Comparison of ENCODE assay signal across 9 mouse cellular contexts in the genomic region with DNA sequence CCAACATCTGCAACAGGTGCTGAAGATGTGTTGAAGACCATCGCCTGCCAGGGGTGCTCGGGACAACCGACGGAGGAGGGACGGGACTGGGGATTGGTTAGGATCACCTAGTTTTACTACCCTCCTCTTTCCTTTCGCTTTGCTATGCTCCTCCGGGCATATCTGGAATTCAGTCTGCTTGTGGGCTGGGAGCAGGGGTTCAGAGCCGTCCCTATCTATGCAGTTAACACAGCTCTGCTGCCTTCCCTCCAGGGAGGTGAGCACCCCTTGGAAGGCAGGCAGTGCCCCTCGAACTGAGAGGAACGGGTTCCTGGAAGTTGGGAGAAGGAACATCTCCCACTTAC. TPM values are rescaled to one million over a fixed set of nuclear protein-coding genes. Genes with fewer than 3 reads are reported as not detected.
DNase-seq lines count a peak whose midpoint lies in the region; ATAC-seq and TF ChIP-seq lines count a peak whose summit lies in the region.
"Had no signal": no experiment of that assay in that cellular context is flagged by ENCODE, and none has a peak within 500 bp of the region (broad histone marks: within the 10 kb centered on the region; RNA-seq: fewer than 3 reads in every experiment).

No protein-coding gene starts in this region.

- H3K4me3 ChIP-seq in heart, embryonic 10.5 days: peak overlapping the region; percentile 49
- H3K4me3 ChIP-seq in ES-Bruce4 (ENCODE audit: low read depth, low read length): peak overlapping the region; percentile 50
- H3K4me3 ChIP-seq in heart, postnatal 0 days (ENCODE audit: low read depth, low read length): peak overlapping the region; percentile 32
- peak overlapping the region; percentile 38 for H3K4me3 ChIP-seq in liver, embryonic 15.5 days (replicated peaks)

- peaks cover 76% of the 10 kb centered on the region for H3K4me1 ChIP-seq in heart, embryonic 10.5 days
- peaks cover 5% of the 10 kb centered on the region for H3K4me1 ChIP-seq in ES-Bruce4 (ENCODE audit: control insufficient read depth, insufficient read depth, low read length)
- H3K4me1 ChIP-seq in heart, postnatal 0 days (ENCODE audit: control insufficient read depth, insufficient read depth): peaks cover 32% of the 10 kb centered on the region
- peaks cover 90% of the 10 kb centered on the region for H3K4me1 ChIP-seq in liver, embryonic 15.5 days (replicated peaks)

- WGBS in heart, embryonic 10.5 days: 5% methylated on average over 10 of the region's 10 CpGs
- WGBS in heart, postnatal 0 days: 40% methylated on average over 10 of the region's 10 CpGs
- 5% methylated on average over 10 of the region's 10 CpGs for WGBS in liver, embryonic 15.5 days (ENCODE audit: insufficient replicate concordance)

- TF ChIP-seq CTCF in ES-Bruce4 (IDR thresholded peaks at IDR 0.05; ENCODE audit: low read depth, low read length): no peak
- no peak for TF ChIP-seq CTCF in heart, postnatal 0 days (IDR thresholded peaks at IDR 0.05; ENCODE audit: low read depth)

- peak overlapping the region; percentile 11 for H3K9ac ChIP-seq in ES-Bruce4 (ENCODE audit: low read depth, poor library complexity, severe bottlenecking)
- H3K9ac ChIP-seq in heart, postnatal 0 days (replicated peaks; ENCODE audit: low read depth, low read length): no peak overlapping the region
- H3K9ac ChIP-seq in liver, embryonic 15.5 days: peak overlapping the region; percentile 19; the same call in 1 of the 2 replicates

- no peaks in the 10 kb centered on the region for H3K9me3 ChIP-seq in heart, embryonic 10.5 days
- H3K9me3 ChIP-seq in ES-Bruce4 (replicated peaks; ENCODE audit: control insufficient read depth, insufficient read depth, low read length, poor library complexity, severe bottlenecking): no peaks in the 10 kb centered on the region
- H3K9me3 ChIP-seq in heart, postnatal 0 days (replicated peaks; ENCODE audit: control insufficient read depth, low read length): no peaks in the 10 kb centered on the region
- H3K9me3 ChIP-seq in liver, embryonic 15.5 days (replicated peaks): no peaks in the 10 kb centered on the region

- H3K36me3 ChIP-seq in heart, embryonic 10.5 days: peaks cover 14% of the 10 kb centered on the region; the same call in 1 of the 2 replicates
- no peaks in the 10 kb centered on the region for H3K36me3 ChIP-seq in ES-Bruce4 (ENCODE audit: control insufficient read depth, insufficient read depth, low read length, poor library complexity, severe bottlenecking)
- H3K36me3 ChIP-seq in heart, postnatal 0 days (replicated peaks; ENCODE audit: control insufficient read depth, insufficient read depth, low read length): peaks cover 21% of the 10 kb centered on the region
- peaks cover 16% of the 10 kb centered on the region for H3K36me3 ChIP-seq in liver, embryonic 15.5 days (replicated peaks)

- no peak for TF ChIP-seq POLR2A in ES-Bruce4 (IDR thresholded peaks at IDR 0.05; ENCODE audit: insufficient read depth, low read length)

- ATAC-seq in heart, postnatal 0 days (ENCODE audit: insufficient read depth, low read depth): no peak
- ATAC-seq in liver, embryonic 15.5 days (ENCODE audit: insufficient read depth): no peak

- DNase-seq in heart, embryonic 10.5 days (ENCODE audit: low spot score): no peak
- no peak for DNase-seq in heart, adult 9 months (ENCODE audit: low spot score in 2 of 2)
- DNase-seq in heart, postnatal 0 days (ENCODE audit: low spot score): no peak
- no peak for DNase-seq in layer of hippocampus, adult 18-20 months (ENCODE audit: low spot score in 2 of 2)
- no peak for DNase-seq in left cerebral cortex, postnatal 4 days
- DNase-seq in right cerebral cortex, postnatal 4 days: no peak
- DNase-seq: layer of hippocampus, postnatal 36 days had no signal

- no peak for TF ChIP-seq EP300 in ES-Bruce4 (IDR thresholded peaks at IDR 0.05; ENCODE audit: insufficient read depth, low read depth, low read length)
- no peak for TF ChIP-seq EP300 in heart, postnatal 0 days (IDR thresholded peaks at IDR 0.05; ENCODE audit: low read depth)

- intact Hi-C loops in left cerebral cortex, postnatal 4 days (cut with DNase I): no loop called here

- H3K27me3 ChIP-seq in heart, embryonic 10.5 days (ENCODE audit: insufficient read depth, poor library complexity, severe bottlenecking): peaks cover 94% of the 10 kb centered on the region
- no peaks in the 10 kb centered on the region for H3K27me3 ChIP-seq in ES-Bruce4 (ENCODE audit: control insufficient read depth, insufficient read depth, low read length, poor library complexity, severe bottlenecking)
- peaks cover 38% of the 10 kb centered on the region for H3K27me3 ChIP-seq in heart, postnatal 0 days (ENCODE audit: control insufficient read depth, insufficient read depth, low read length)
- H3K27me3 ChIP-seq in liver, embryonic 15.5 days: peaks cover 85% of the 10 kb centered on the region

- no peak overlapping the region for H3K27ac ChIP-seq in heart, embryonic 10.5 days
- no peak overlapping the region for H3K27ac ChIP-seq in ES-Bruce4 (ENCODE audit: insufficient read depth, low read length)
- H3K27ac ChIP-seq in heart, postnatal 0 days (ENCODE audit: low read depth): no peak overlapping the region
- no peak overlapping the region for H3K27ac ChIP-seq in liver, embryonic 15.5 days (replicated peaks)

- peak overlapping the region; percentile 47 for H3K4me2 ChIP-seq in heart, postnatal 0 days (ENCODE audit: low read depth, low read length)
- H3K4me2 ChIP-seq in liver, embryonic 15.5 days: peak overlapping the region; percentile 61

RNA-seq across cellular contexts. Expression of a gene that starts 5.8 kb away (rescaled TPM):
- 43.2 and 60.8 TPM in 2 replicates for polyA plus RNA-seq in heart, embryonic 10.5 days (2016; fragmentation: Nextera tagmentation; extraction: Ambion mirVana)
- polyA plus RNA-seq in ES-Bruce4 (2011; ENCODE audit: insufficient read depth, insufficient read length, low read depth, missing spikeins): 7.9 and 9.4 TPM in 2 replicates
- 0.66 and 26.8 TPM in 2 replicates for total RNA-seq in heart, postnatal 0 days (2014; rRNA removed; ENCODE audit: low replicate concordance)
- polyA plus RNA-seq in heart, postnatal 0 days (2015; fragmentation: Nextera tagmentation; extraction: Ambion mirVana): 38.7 and 40.1 TPM in 2 replicates
- polyA plus RNA-seq in liver, embryonic 15.5 days (2015; fragmentation: Nextera tagmentation; extraction: Ambion mirVana): 20.1 and 22.1 TPM in 2 replicates
- total RNA-seq in layer of hippocampus, adult 18-20 months (2021): 1 to 10 TPM; 2.0 to 5.1 TPM
- 1 to 10 TPM in 1 of 2 experiments, under 1 TPM in 1; 0.72 to 1.8 TPM for total RNA-seq in left cerebral cortex, postnatal 4 days (2021)

RNA-seq across cellular contexts. Expression of a gene that starts 6.9 kb away (rescaled TPM):
- polyA plus RNA-seq in heart, embryonic 10.5 days (2016; fragmentation: Nextera tagmentation; extraction: Ambion mirVana): 0.31 and 0.42 TPM in 2 replicates
- 5.8 and 6.5 TPM in 2 replicates for polyA plus RNA-seq in ES-Bruce4 (2011; ENCODE audit: insufficient read depth, insufficient read length, low read depth, missing spikeins)
- 45.0 and 46.6 TPM in 2 replicates for total RNA-seq in heart, postnatal 0 days (2014; rRNA removed; ENCODE audit: low replicate concordance)
- polyA plus RNA-seq in heart, postnatal 0 days (2015; fragmentation: Nextera tagmentation; extraction: Ambion mirVana): 6.7 and 7.9 TPM in 2 replicates
- polyA plus RNA-seq in liver, embryonic 15.5 days (2015; fragmentation: Nextera tagmentation; extraction: Ambion mirVana): 6.4 and 7.1 TPM in 2 replicates
- 10 to 100 TPM; 48.7 to 52.6 TPM for total RNA-seq in layer of hippocampus, adult 18-20 months (2021)
- total RNA-seq in left cerebral cortex, postnatal 4 days (2021): 1 to 10 TPM; 2.4 to 3.1 TPM

RNA-seq across cellular contexts. Expression of a gene that starts 11.0 kb away (rescaled TPM):
- 26.6 and 32.4 TPM in 2 replicates for polyA plus RNA-seq in heart, embryonic 10.5 days (2016; fragmentation: Nextera tagmentation; extraction: Ambion mirVana)
- 1.1 and 1.3 TPM in 2 replicates for polyA plus RNA-seq in ES-Bruce4 (2011; ENCODE audit: insufficient read depth, insufficient read length, low read depth, missing spikeins)
- 11.4 and 13.4 TPM in 2 replicates for total RNA-seq in heart, postnatal 0 days (2014; rRNA removed; ENCODE audit: low replicate concordance)
- 13.3 and 14.3 TPM in 2 replicates for polyA plus RNA-seq in heart, postnatal 0 days (2015; fragmentation: Nextera tagmentation; extraction: Ambion mirVana)
- 6.9 and 7.0 TPM in 2 replicates for polyA plus RNA-seq in liver, embryonic 15.5 days (2015; fragmentation: Nextera tagmentation; extraction: Ambion mirVana)
- total RNA-seq in layer of hippocampus, adult 18-20 months (2021): 1 to 10 TPM; 6.1 to 6.6 TPM
- total RNA-seq in left cerebral cortex, postnatal 4 days (2021): 1 to 10 TPM; 1.5 to 1.9 TPM
